Mouse (Mus musculus): ENCODE measurements around the gene Prm2. TPM values are rescaled to one million over a fixed set of nuclear protein-coding genes. Genes with fewer than 3 reads are reported as not detected.

Gene Prm2
- polyA plus RNA-seq (2015; fragmentation: Nextera tagmentation; extraction: Ambion mirVana), result not detected in 2 replicates

DNA sequence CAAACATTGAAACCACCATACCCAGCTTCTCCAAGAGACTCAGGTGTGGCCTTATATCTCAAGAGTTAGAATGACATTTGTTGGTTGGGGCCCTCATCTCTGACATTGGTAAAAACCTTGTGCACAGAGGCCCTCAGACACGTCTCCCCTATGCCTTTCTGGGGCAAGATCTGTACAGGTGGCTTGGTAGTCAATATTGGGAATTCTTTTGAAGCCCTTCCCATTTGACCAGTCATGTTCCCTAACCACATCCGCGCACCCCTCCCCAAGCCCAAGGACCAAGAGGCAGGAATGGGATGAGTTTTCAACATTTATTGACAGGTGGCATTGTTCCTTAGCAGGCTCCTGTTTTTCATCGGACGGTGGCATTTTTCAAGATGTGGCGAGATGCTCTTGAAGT, at the start of gene Prm2:
Prm2 (minus strand) TSS at position 101 of the 400 bp plus-strand sequence.
- no peak within 1 kb of the TSS for H3K9ac ChIP-seq
- H3K4me2 ChIP-seq, result no peak within 1 kb of the TSS
- no peak for ATAC-seq (ENCODE audit: insufficient number of reproducible peaks, insufficient read depth, low FRiP score, low TSS enrichment, low read depth)
- no peaks in the 10 kb centered on the region for H3K36me3 ChIP-seq
- H3K4me3 ChIP-seq, result no peak within 1 kb of the TSS
- H3K4me1 ChIP-seq, result no peaks in the 10 kb centered on the region
- H3K27me3 ChIP-seq, result peaks cover 28% of the 10 kb centered on the region
- no peaks in the 10 kb centered on the region for H3K9me3 ChIP-seq
- H3K27ac ChIP-seq, result no peak within 1 kb of the TSS
- 76% methylated on average over 6 of the region's 6 CpGs for WGBS

DNA sequence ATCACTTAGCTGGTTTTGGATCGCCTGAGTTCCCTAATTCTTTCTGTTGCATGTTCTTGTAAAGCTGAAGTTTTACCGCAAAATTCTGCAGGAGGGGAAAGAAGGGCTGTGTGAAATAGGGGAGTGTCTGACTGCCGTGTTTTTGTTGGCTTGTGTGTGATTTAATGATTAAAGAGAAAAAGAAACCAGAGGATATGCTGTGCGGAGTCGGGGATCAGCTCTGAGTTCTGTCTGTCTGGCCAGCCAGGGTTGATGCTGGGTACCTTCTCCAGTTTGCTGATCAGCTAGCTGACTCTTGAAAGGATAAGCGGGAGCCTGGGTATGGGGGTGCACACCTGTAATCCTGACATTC, 48.4 kb upstream of the Prm2 start:
- Histone ChIP-seq H3K27ac (peak overlapping the region; percentile 83), H3K4me1 (peaks cover 52% of the 10 kb centered on the region), H3K36me3 (no peaks in the 10 kb centered on the region), H3K27me3 (no peaks in the 10 kb centered on the region), H3K9ac (no peak overlapping the region), H3K9me3 (no peaks in the 10 kb centered on the region), H3K4me3 (0 out of 2 replicates have a peak overlapping the region, but pooled peaks have one; percentile 21), H3K4me2 (peak overlapping the region; percentile 57)
- ATAC-seq (ENCODE audit: insufficient number of reproducible peaks, insufficient read depth, low FRiP score, low TSS enrichment, low read depth), result no peak
- WGBS, result 47% methylated on average over 6 of the region's 6 CpGs

DNA sequence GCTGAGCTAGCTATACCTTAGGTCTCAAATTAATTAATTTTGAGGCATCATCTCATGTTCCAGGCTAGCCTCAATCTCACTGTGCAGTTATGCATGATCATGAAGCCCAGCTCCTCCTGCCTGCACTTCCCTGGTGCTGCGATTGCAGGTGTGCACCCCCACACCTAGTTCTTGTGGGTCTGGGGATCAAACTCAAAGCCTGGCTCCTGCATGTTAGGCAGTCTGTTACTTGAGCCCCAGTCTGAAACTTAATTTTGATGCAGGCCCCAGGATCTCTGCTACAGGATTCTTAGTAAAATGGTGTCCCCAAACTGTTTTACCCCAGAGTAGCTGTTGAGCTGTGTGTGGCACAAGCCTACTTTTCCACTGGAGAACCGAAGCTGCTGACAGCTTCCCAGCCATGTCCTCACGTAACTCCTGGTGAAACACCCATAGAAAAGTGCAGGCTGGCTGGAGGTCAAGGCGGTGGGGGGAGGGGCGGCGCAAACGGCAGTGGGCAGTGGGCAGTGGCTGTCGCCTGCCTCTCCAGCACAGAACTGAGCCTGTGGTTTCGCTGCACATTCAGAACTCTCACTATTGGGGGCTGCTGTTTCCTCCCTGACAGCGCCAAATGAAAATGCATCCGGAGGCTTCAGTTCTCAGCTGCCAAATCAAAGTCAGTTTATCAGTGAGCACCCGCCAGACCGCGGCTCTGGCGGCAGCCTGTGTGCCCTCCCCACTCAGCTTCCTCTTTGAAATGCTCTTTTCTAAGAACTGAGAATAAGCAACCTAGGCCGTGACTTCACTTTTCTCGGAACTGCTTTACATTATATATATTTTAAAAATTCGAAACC, 47.8 kb upstream of the Prm2 start:
- Histone ChIP-seq H3K9me3 (no peaks in the 10 kb centered on the region), H3K4me3 (peak overlapping the region; percentile 21), H3K36me3 (no peaks in the 10 kb centered on the region), H3K27me3 (no peaks in the 10 kb centered on the region), H3K4me1 (peaks cover 51% of the 10 kb centered on the region), H3K4me2 (peak overlapping the region; percentile 57), H3K27ac (peak overlapping the region; percentile 83), H3K9ac (peak overlapping the region; percentile 57)
- ATAC-seq (ENCODE audit: insufficient number of reproducible peaks, insufficient read depth, low FRiP score, low TSS enrichment, low read depth), result no peak
- WGBS, result 15% methylated on average over 18 of the region's 18 CpGs

DNA sequence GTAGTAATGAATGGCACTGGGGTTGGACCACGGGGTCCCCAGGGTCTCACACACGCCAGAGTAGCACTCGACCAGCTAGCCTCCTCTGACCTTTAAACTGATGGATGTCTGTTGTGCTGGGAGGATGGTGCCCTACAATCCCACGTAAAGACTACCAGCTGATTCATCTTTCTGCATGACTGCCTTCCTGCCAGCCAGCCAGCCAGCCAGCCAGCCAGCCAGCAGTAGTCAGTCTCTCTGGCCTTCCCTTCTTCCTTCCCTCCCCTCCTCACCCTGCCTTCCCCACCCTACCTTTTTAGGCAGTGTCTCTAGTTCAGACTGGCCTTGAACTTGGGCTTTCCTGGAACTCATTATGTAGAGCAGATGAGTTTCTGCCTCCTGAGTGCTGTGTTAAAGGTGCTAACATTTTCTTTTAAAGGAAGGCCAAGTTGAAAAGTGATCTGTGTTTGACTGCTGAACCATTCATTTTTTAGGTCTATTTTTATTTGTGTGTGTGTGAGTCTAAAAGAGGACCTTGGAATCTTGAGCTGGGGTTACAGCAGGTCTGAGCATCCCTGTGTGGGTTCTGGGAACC, 46.4 kb upstream of the Prm2 start:
- Histone ChIP-seq H3K4me2 (no peak overlapping the region), H3K36me3 (no peaks in the 10 kb centered on the region), H3K9ac (no peak overlapping the region), H3K4me1 (peaks cover 55% of the 10 kb centered on the region), H3K27ac (no peak overlapping the region), H3K9me3 (no peaks in the 10 kb centered on the region), H3K4me3 (no peak overlapping the region), H3K27me3 (no peaks in the 10 kb centered on the region)
- no peak for ATAC-seq (ENCODE audit: insufficient number of reproducible peaks, insufficient read depth, low FRiP score, low TSS enrichment, low read depth)
- 67% methylated on average over 4 of the region's 4 CpGs for WGBS

DNA sequence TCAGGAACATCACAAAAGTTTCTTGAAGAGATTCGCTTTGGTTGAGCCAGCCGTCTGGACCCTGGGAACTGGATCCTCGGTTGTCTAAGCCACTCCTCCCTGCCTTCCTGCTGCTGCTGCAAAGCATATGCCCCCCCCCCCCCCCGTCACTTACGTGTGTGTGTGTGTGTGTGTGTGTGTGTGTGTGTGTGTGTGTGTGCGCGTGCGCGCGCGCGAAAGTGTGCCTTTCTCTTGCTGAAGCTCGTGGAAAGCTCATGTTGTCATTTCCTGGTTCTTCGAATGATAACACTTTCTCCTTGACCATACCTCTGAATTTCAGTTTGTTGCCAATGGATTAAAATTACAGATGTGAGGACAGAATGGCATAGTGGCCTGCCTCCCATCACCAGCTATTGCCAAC, 44.1 kb upstream of the Prm2 start:
- H3K9ac ChIP-seq, result no peak overlapping the region
- no peak overlapping the region for H3K4me2 ChIP-seq
- H3K9me3 ChIP-seq, result no peaks in the 10 kb centered on the region
- WGBS, result 63% methylated on average over 5 of the region's 14 CpGs
- no peaks in the 10 kb centered on the region for H3K27me3 ChIP-seq
- no peak overlapping the region for H3K4me3 ChIP-seq
- ATAC-seq (ENCODE audit: insufficient number of reproducible peaks, insufficient read depth, low FRiP score, low TSS enrichment, low read depth), result no peak
- H3K4me1 ChIP-seq, result peaks cover 68% of the 10 kb centered on the region
- no peak overlapping the region for H3K27ac ChIP-seq
- no peaks in the 10 kb centered on the region for H3K36me3 ChIP-seq

DNA sequence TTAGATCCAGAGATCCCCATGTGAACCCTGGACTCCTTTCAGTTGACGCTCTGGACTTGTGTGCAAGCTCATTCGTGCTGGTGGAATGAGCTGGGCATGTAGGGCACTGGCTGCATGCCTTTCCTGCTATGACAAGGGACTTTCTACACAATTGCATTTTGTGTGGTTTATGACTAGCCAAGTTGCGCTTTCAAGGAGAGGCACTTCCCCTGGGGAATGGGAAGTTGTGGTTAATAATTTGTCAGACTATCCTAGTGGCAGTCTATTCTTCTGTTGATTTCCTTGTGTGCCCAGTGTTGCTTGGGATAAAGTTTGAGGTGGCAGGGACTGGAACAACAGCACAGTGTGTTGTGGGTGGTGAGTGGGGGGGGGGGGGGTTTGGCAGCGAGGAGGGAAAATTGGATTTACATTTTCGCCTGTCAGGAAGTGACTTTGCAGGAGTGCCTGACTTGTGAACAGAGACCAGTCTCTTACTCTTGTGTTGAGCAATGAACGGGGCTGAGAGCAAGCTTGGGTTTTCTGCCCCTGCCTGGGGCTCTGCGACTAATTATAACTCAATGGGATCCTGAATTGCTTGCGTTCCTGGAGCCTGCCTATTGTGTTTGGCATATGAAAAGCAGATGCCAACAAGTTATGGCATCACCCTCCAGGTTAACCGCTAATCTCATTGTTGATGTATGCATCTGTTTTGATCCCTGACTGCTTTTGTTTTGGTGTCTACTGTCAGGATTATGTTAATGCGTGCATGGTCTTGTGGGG, 42.7 kb upstream of the Prm2 start:
- H3K4me1 ChIP-seq, result peaks cover 61% of the 10 kb centered on the region
- ATAC-seq (ENCODE audit: insufficient number of reproducible peaks, insufficient read depth, low FRiP score, low TSS enrichment, low read depth), result peak; percentile 67
- H3K4me2 ChIP-seq, result peak overlapping the region; percentile 35
- H3K27me3 ChIP-seq, result peaks cover 3% of the 10 kb centered on the region; the same call in 1 of the 2 replicates
- H3K36me3 ChIP-seq, result no peaks in the 10 kb centered on the region
- H3K9me3 ChIP-seq, result no peaks in the 10 kb centered on the region
- 16% methylated on average over 10 of the region's 10 CpGs for WGBS
- 0 out of 2 replicates have a peak overlapping the region, but pooled peaks have one; percentile 28 for H3K9ac ChIP-seq
- no peak overlapping the region for H3K4me3 ChIP-seq
- H3K27ac ChIP-seq, result peak overlapping the region; percentile 86

DNA sequence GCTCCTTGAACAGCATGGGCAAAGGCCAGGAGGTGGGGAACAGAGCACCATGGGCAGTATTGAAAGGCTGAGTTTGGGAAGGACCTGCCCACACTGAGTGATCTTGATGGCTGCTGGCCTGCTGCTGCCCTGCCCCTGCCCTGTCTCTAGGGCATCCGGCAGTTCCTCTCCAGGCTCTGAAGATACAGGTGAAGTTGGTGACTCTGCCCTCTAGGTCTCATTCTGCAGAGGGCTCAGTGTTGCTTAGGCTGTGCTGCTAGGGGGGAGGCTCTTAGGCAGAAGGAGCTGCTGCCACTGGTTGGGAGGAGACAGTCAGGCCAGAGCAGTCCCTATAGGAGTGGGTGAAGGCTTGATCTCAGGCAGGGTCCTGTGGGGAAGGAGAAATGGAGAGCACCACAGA, 42.0 kb upstream of the Prm2 start:
- no peak for ATAC-seq (ENCODE audit: insufficient number of reproducible peaks, insufficient read depth, low FRiP score, low TSS enrichment, low read depth)
- Histone ChIP-seq H3K27me3 (peaks cover 5% of the 10 kb centered on the region; the same call in 1 of the 2 replicates), H3K27ac (peak overlapping the region; percentile 86), H3K9ac (0 out of 2 replicates have a peak overlapping the region, but pooled peaks have one; percentile 28), H3K9me3 (no peaks in the 10 kb centered on the region), H3K36me3 (no peaks in the 10 kb centered on the region), H3K4me3 (no peak overlapping the region), H3K4me1 (peaks cover 55% of the 10 kb centered on the region), H3K4me2 (peak overlapping the region; percentile 35)
- 86% methylated on average over 1 of the region's 1 CpGs for WGBS

DNA sequence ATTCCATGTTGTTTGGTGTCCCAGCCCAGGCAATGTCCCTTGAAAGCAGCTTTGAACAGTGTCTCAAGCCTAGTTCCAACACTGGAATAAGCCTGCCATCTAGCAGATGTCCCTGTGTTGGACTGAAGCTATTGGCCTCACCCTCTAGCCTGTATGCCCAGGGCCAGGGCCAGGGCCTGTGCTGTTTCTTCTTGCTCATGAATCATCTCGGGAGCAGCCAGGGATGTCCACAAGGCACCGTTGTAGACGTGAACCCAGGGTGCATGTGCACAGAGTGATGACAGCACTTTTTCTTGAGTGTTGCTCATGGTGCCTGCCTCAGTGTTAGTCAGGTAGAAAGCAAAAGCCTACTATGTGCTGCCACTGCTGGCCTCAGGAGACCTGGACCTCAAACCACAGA, 41.3 kb upstream of the Prm2 start:
- no peak overlapping the region for H3K9ac ChIP-seq
- H3K4me2 ChIP-seq, result no peak overlapping the region
- no peaks in the 10 kb centered on the region for H3K36me3 ChIP-seq
- H3K27ac ChIP-seq, result no peak overlapping the region
- H3K4me1 ChIP-seq, result peaks cover 48% of the 10 kb centered on the region
- 91% methylated on average over 3 of the region's 3 CpGs for WGBS
- H3K27me3 ChIP-seq, result peaks cover 5% of the 10 kb centered on the region; the same call in 1 of the 2 replicates
- H3K9me3 ChIP-seq, result no peaks in the 10 kb centered on the region
- no peak overlapping the region for H3K4me3 ChIP-seq
- no peak for ATAC-seq (ENCODE audit: insufficient number of reproducible peaks, insufficient read depth, low FRiP score, low TSS enrichment, low read depth)

DNA sequence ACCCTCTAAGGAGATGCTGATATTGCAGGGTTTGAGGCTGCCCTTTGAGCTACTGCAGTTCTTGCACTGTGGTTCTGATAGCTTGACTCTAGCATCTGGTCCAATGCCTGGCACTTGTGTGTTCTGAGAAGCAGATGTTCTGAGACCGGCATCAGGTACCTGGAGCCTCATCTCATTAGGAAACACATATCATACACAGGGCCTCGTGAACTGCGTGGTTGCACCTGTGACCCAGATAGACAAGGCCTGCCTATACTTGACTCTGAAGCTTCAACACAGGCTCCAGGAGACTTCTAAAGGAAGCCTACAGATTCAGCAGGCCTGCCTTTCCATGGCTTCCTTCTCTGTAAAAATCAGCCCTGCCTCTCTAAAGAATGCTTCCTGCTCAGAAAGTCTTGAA, 40.5 kb upstream of the Prm2 start:
- Histone ChIP-seq H3K36me3 (no peaks in the 10 kb centered on the region), H3K27ac (no peak overlapping the region), H3K9me3 (no peaks in the 10 kb centered on the region), H3K4me3 (no peak overlapping the region), H3K4me1 (peaks cover 47% of the 10 kb centered on the region), H3K27me3 (peaks cover 5% of the 10 kb centered on the region; the same call in 1 of the 2 replicates), H3K4me2 (no peak overlapping the region), H3K9ac (no peak overlapping the region)
- no peak for ATAC-seq (ENCODE audit: insufficient number of reproducible peaks, insufficient read depth, low FRiP score, low TSS enrichment, low read depth)
- WGBS, result 91% methylated on average over 3 of the region's 3 CpGs

DNA sequence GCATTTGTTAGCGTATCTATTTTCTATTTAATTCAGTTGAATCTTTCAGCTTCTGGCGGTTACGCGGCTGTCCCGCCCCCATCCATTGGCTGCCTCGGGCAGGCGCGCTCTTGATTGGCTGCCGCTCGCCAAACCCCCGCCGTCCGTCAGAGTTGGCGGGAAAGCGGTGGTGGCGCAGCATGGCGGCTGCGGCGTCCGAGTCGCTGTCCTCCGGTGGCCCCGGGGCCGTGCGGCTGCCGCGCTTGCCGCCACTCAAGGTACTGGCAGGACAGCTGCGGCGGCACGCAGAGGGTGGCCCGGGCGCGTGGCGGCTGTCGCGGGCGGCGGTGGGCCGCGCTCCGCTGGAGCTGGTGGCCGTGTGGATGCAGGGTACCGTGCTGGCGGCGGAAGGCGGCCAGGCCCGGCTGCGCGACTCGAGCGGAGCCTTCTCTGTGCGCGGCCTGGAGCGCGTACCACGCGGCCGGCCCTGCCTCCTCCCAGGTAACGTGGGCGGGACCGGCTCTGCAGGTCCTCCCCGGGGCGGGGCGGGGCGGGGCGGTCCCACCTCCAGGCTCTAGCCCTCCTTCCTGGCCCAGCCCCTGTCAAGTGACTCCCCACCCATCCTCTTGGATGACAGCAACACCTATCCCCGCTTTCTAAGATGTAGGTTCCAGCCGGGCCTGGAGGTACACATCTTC, 39.1 kb upstream of the Prm2 start, which contains the start of gene Rmi2:
Rmi2 (plus strand) TSS at position 149 of the 677 bp plus-strand sequence.
- Histone ChIP-seq H3K9me3 (no peaks in the 10 kb centered on the region), H3K27ac (peak within 1 kb of the TSS; percentile 89), H3K4me1 (peaks cover 47% of the 10 kb centered on the region), H3K4me3 (peak within 1 kb of the TSS; percentile 83), H3K9ac (peak within 1 kb of the TSS; percentile 84), H3K36me3 (no peaks in the 10 kb centered on the region), H3K4me2 (peak within 1 kb of the TSS; percentile 95), H3K27me3 (peaks cover 5% of the 10 kb centered on the region; the same call in 1 of the 2 replicates)
- under 1% methylated on average over 68 of the region's 69 CpGs for WGBS
- peak; percentile 77 for ATAC-seq (ENCODE audit: insufficient number of reproducible peaks, insufficient read depth, low FRiP score, low TSS enrichment, low read depth)

DNA sequence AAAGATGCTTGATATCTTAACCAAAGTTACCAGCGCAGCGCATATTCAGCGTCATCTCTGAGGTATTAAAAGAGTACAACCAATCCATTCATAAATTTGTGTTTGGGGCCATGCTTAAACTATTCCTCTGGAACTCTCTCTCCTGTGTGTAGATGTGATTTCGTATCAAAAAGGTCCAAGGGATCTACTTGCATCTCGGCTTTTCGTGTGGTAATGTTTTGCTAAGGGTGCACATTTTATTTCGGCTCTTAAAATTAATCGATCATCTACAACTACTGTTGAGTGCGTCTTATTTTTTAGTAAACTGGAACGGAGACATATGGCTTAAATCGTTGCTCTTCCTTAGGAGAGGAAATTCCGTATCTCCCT, 38.6 kb upstream of the Prm2 start:
- H3K4me1 ChIP-seq, result peaks cover 42% of the 10 kb centered on the region
- peak overlapping the region; percentile 84 for H3K9ac ChIP-seq
- no peak for ATAC-seq (ENCODE audit: insufficient number of reproducible peaks, insufficient read depth, low FRiP score, low TSS enrichment, low read depth)
- H3K9me3 ChIP-seq, result no peaks in the 10 kb centered on the region
- 8% methylated on average over 12 of the region's 12 CpGs for WGBS
- H3K27ac ChIP-seq, result 0 out of 2 replicates have a peak overlapping the region, but pooled peaks have one; percentile 89
- H3K27me3 ChIP-seq, result peaks cover 5% of the 10 kb centered on the region; the same call in 1 of the 2 replicates
- peak overlapping the region; percentile 95 for H3K4me2 ChIP-seq
- peak overlapping the region; percentile 83 for H3K4me3 ChIP-seq
- H3K36me3 ChIP-seq, result no peaks in the 10 kb centered on the region
